Mouse (Mus musculus) thymus, adult 2 months (tissue): Measurements from ENCODE around the gene Exoc6b.

Source experiments
- CTCF ChIP-seq: fragments of 200-500 bp; IDR thresholded peaks from 2 replicates; pipeline ENCODE4 v1.5.1; 2012; ENCODE audit warnings: mild to moderate bottlenecking, control low read depth, low read length, moderate library complexity, borderline replicate concordance; ENCODE audit not compliant: control insufficient read depth, poor library complexity, insufficient read depth; ENCODE audit errors: extremely low read depth
- POLR2A ChIP-seq: fragments of 200-500 bp; IDR thresholded peaks from 2 replicates; pipeline ENCODE4 v1.6.1; 2012; ENCODE audit warnings: mild to moderate bottlenecking, low read length, control low read depth, moderate library complexity; ENCODE audit not compliant: control insufficient read depth, poor library complexity, insufficient read depth; ENCODE audit errors: extremely low read depth

DNA sequence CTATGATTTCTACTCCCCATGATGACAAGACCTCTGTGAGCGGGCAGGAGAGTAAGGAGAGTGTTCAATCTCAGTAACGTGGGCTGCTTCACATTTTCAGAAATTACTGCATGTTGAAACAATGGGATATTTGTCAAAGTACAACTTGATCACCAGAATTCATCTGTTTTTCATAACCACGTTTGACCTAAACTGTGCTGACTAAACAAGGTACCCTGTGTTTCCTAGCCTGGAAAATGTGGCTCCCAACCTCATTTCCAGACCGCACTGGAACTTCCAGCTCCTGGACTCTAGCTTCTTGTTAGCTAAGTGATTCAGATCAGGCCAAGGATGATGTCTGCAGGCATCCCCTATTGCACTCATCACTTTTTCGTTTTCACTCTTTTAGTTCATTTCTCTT is 193.4 kb downstream of the Exoc6b start:
- TF ChIP-seq POLR2A (no peak), CTCF (no peak)
